ENCODE assay signal across 12 mouse cellular contexts in the genomic region with DNA sequence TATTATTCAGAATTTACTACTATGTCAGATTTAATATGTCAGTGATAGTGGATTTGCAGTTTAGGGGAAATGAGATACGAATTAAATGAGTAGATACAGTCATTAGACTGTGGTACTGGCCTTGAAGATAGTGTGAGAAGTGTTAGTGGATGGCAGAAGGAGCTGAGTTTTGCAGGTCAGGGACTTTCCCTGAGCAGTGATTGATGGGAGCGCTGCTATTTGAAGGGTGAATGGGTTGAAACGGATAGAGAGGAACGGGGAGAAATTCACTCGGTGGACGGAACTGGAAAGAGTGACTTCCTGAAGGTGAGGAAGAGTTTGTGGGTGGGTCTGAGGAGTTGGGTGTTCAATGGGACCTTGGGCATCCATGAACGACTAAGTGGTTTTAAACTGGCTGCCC. TPM values are rescaled to one million over a fixed set of nuclear protein-coding genes. Genes with fewer than 3 reads are reported as not detected.
A peak's percentile ranks its signal among the peaks of the same experiment; 100 is the strongest.
DNase-seq lines count a peak whose midpoint lies in the region; ATAC-seq and TF ChIP-seq lines count a peak whose summit lies in the region.
"Had no signal": no experiment of that assay in that cellular context is flagged by ENCODE, and none has a peak within 500 bp of the region (broad histone marks: within the 10 kb centered on the region; RNA-seq: fewer than 3 reads in every experiment).

No protein-coding gene starts in this region.

- TF ChIP-seq EP300 in liver, embryonic 14.5 days (IDR thresholded peaks at IDR 0.05; ENCODE audit: low read depth) = no peak

- TF ChIP-seq CTCF in intestine, postnatal 0 days (IDR thresholded peaks at IDR 0.05; ENCODE audit: low read depth) = no peak
- no peak for TF ChIP-seq CTCF in E14TG2a.4 (conservative IDR thresholded peaks at IDR 0.05; ENCODE audit: low read length)
- no peak for TF ChIP-seq CTCF in liver, embryonic 14.5 days (IDR thresholded peaks at IDR 0.05; ENCODE audit: low read depth)

- no peak overlapping the region for H3K4me3 ChIP-seq in embryonic facial prominence, embryonic 14.5 days (ENCODE audit: low read depth, low read length)
- no peak overlapping the region for H3K4me3 ChIP-seq in embryonic facial prominence, embryonic 10.5 days
- H3K4me3 ChIP-seq in intestine, embryonic 14.5 days (ENCODE audit: low read depth, low read length) = no peak overlapping the region
- no peak overlapping the region for H3K4me3 ChIP-seq in intestine, postnatal 0 days (ENCODE audit: low read depth, low read length)
- H3K4me3 ChIP-seq in E14TG2a.4 (replicated peaks; ENCODE audit: low read length) = 0 out of 2 replicates have a peak overlapping the region, but pooled peaks have one; percentile 50
- no peak overlapping the region for H3K4me3 ChIP-seq in liver, embryonic 14.5 days (ENCODE audit: insufficient read depth in 1 of 2, low read depth in 2 of 2, low read length in 2 of 2)
- H3K4me3 ChIP-seq in midbrain, embryonic 13.5 days (replicated peaks) = no peak overlapping the region

- 53% methylated on average over 7 of the region's 7 CpGs for WGBS in embryonic facial prominence, embryonic 14.5 days
- 58% methylated on average over 7 of the region's 7 CpGs for WGBS in embryonic facial prominence, embryonic 10.5 days
- 43% methylated on average over 7 of the region's 7 CpGs for WGBS in intestine, embryonic 14.5 days
- 45% methylated on average over 7 of the region's 7 CpGs for WGBS in intestine, postnatal 0 days
- WGBS in liver, embryonic 14.5 days (ENCODE audit: insufficient replicate concordance) = 30% methylated on average over 7 of the region's 7 CpGs
- 58% methylated on average over 7 of the region's 7 CpGs for WGBS in midbrain, embryonic 13.5 days

- no peaks in the 10 kb centered on the region for H3K27me3 ChIP-seq in embryonic facial prominence, embryonic 14.5 days (replicated peaks; ENCODE audit: control insufficient read depth, insufficient read depth, low read length)
- H3K27me3 ChIP-seq in embryonic facial prominence, embryonic 10.5 days (replicated peaks; ENCODE audit: low read depth, poor library complexity, severe bottlenecking) = 0 out of 2 replicates have a peak, but pooled peaks cover 3% of the 10 kb centered on the region
- no peaks in the 10 kb centered on the region for H3K27me3 ChIP-seq in intestine, embryonic 14.5 days (replicated peaks; ENCODE audit: control insufficient read depth, insufficient read depth, low read length)
- H3K27me3 ChIP-seq in intestine, postnatal 0 days (replicated peaks; ENCODE audit: control insufficient read depth, insufficient read depth, low read length) = no peaks in the 10 kb centered on the region
- peaks cover 13% of the 10 kb centered on the region for H3K27me3 ChIP-seq in E14TG2a.4 (ENCODE audit: insufficient read depth, low read length)
- no peaks in the 10 kb centered on the region for H3K27me3 ChIP-seq in liver, embryonic 14.5 days (ENCODE audit: control insufficient read depth, insufficient read depth, low read length)
- no peaks in the 10 kb centered on the region for H3K27me3 ChIP-seq in midbrain, embryonic 13.5 days
- H3K27me3 ChIP-seq: embryonic facial prominence, embryonic 12.5 days; forebrain, embryonic 15.5 days had no signal

- H3K9ac ChIP-seq in embryonic facial prominence, embryonic 14.5 days (ENCODE audit: low read depth, low read length) = no peak overlapping the region
- H3K9ac ChIP-seq in intestine, embryonic 14.5 days (ENCODE audit: low read length) = no peak overlapping the region
- no peak overlapping the region for H3K9ac ChIP-seq in intestine, postnatal 0 days (ENCODE audit: low read depth, low read length)
- H3K9ac ChIP-seq in liver, embryonic 14.5 days (replicated peaks) = no peak overlapping the region
- no peak overlapping the region for H3K9ac ChIP-seq in midbrain, embryonic 13.5 days (replicated peaks)

- ATAC-seq in embryonic facial prominence, embryonic 14.5 days (ENCODE audit: low read depth) = no peak
- ATAC-seq in intestine, embryonic 14.5 days (replicated peaks; ENCODE audit: low FRiP score, low TSS enrichment, low read depth) = no peak
- no peak for ATAC-seq in intestine, postnatal 0 days
- no peak for ATAC-seq in liver, embryonic 14.5 days (ENCODE audit: insufficient read depth)
- ATAC-seq in midbrain, embryonic 13.5 days = no peak

- peaks cover 5% of the 10 kb centered on the region; the same call in 1 of the 2 replicates for H3K4me1 ChIP-seq in embryonic facial prominence, embryonic 14.5 days (ENCODE audit: control insufficient read depth, insufficient read depth, low read length)
- H3K4me1 ChIP-seq in embryonic facial prominence, embryonic 10.5 days = peaks cover 9% of the 10 kb centered on the region
- no peaks in the 10 kb centered on the region; the same call in 1 of the 2 replicates for H3K4me1 ChIP-seq in intestine, embryonic 14.5 days (replicated peaks; ENCODE audit: control insufficient read depth, insufficient read depth, low read length)
- no peaks in the 10 kb centered on the region for H3K4me1 ChIP-seq in intestine, postnatal 0 days (replicated peaks; ENCODE audit: control insufficient read depth, insufficient read depth, low read length)
- H3K4me1 ChIP-seq in E14TG2a.4 (replicated peaks; ENCODE audit: low read depth, low read length) = peaks cover 36% of the 10 kb centered on the region
- peaks cover 0 to 6% of the 10 kb centered on the region in 2 experiments; a peak in 2 of 4 replicates for H3K4me1 ChIP-seq in liver, embryonic 14.5 days (replicated peaks; ENCODE audit: control insufficient read depth in 2 of 2, insufficient read depth in 2 of 2, low read length in 1 of 2)
- no peaks in the 10 kb centered on the region for H3K4me1 ChIP-seq in midbrain, embryonic 13.5 days (replicated peaks)
- H3K4me1 ChIP-seq: hindbrain, embryonic 13.5 days had no signal

- no peaks in the 10 kb centered on the region for H3K36me3 ChIP-seq in embryonic facial prominence, embryonic 14.5 days (ENCODE audit: control insufficient read depth, insufficient read depth, low read length)
- H3K36me3 ChIP-seq in embryonic facial prominence, embryonic 10.5 days (replicated peaks) = no peaks in the 10 kb centered on the region
- H3K36me3 ChIP-seq in intestine, embryonic 14.5 days (ENCODE audit: control insufficient read depth, insufficient read depth, low read length) = no peaks in the 10 kb centered on the region
- H3K36me3 ChIP-seq in intestine, postnatal 0 days (ENCODE audit: control insufficient read depth, insufficient read depth) = no peaks in the 10 kb centered on the region
- H3K36me3 ChIP-seq in E14TG2a.4 (ENCODE audit: insufficient read depth, low read length) = no peaks in the 10 kb centered on the region
- no peaks in the 10 kb centered on the region for H3K36me3 ChIP-seq in liver, embryonic 14.5 days (replicated peaks; ENCODE audit: control insufficient read depth, insufficient read depth, low read depth)
- no peaks in the 10 kb centered on the region for H3K36me3 ChIP-seq in midbrain, embryonic 13.5 days
- H3K36me3 ChIP-seq: embryonic facial prominence, embryonic 12.5 days; forebrain, embryonic 15.5 days; hindbrain, embryonic 13.5 days had no signal

- H3K27ac ChIP-seq in embryonic facial prominence, embryonic 14.5 days (replicated peaks; ENCODE audit: low read depth, low read length) = no peak overlapping the region
- no peak overlapping the region for H3K27ac ChIP-seq in embryonic facial prominence, embryonic 10.5 days (replicated peaks)
- H3K27ac ChIP-seq in intestine, embryonic 14.5 days (ENCODE audit: low read depth) = no peak overlapping the region
- no peak overlapping the region for H3K27ac ChIP-seq in intestine, postnatal 0 days (ENCODE audit: low read depth, low read length)
- H3K27ac ChIP-seq in liver, embryonic 14.5 days = no peak overlapping the region
- H3K27ac ChIP-seq in midbrain, embryonic 13.5 days = no peak overlapping the region
- H3K27ac ChIP-seq: embryonic facial prominence, embryonic 12.5 days; forebrain, embryonic 15.5 days; hindbrain, embryonic 13.5 days had no signal

- no peak for DNase-seq in embryonic facial prominence, embryonic 14.5 days (ENCODE audit: low spot score)
- DNase-seq in embryonic facial prominence, embryonic 10.5 days (ENCODE audit: low spot score) = no peak
- no peak for DNase-seq in intestine, embryonic 14.5 days (ENCODE audit: low spot score)
- DNase-seq in liver, embryonic 14.5 days (ENCODE audit: low read depth in 3 of 3, low spot score in 3 of 3) = no peak
- DNase-seq in right cerebral cortex, adult 2 months (ENCODE audit: low spot score in 2 of 2) = no peak

- 0 out of 2 replicates have a peak overlapping the region, but pooled peaks have one; percentile 74 for H3K4me2 ChIP-seq in embryonic facial prominence, embryonic 14.5 days (ENCODE audit: low read depth, low read length)
- H3K4me2 ChIP-seq in intestine, embryonic 14.5 days (ENCODE audit: low read length) = peak overlapping the region; percentile 76; the same call in 1 of the 2 replicates
- H3K4me2 ChIP-seq in intestine, postnatal 0 days (replicated peaks; ENCODE audit: low read depth) = no peak overlapping the region
- peak overlapping the region; percentile 70 for H3K4me2 ChIP-seq in liver, embryonic 14.5 days (ENCODE audit: low read depth)
- no peak overlapping the region for H3K4me2 ChIP-seq in midbrain, embryonic 13.5 days (replicated peaks)

- H3K9me3 ChIP-seq in embryonic facial prominence, embryonic 14.5 days (ENCODE audit: control insufficient read depth, low read length) = no peaks in the 10 kb centered on the region
- H3K9me3 ChIP-seq in embryonic facial prominence, embryonic 10.5 days = no peaks in the 10 kb centered on the region
- no peaks in the 10 kb centered on the region for H3K9me3 ChIP-seq in intestine, embryonic 14.5 days (ENCODE audit: control insufficient read depth, low read length)
- no peaks in the 10 kb centered on the region for H3K9me3 ChIP-seq in intestine, postnatal 0 days (ENCODE audit: control insufficient read depth)
- H3K9me3 ChIP-seq in E14TG2a.4 (ENCODE audit: low read length) = no peaks in the 10 kb centered on the region
- no peaks in the 10 kb centered on the region for H3K9me3 ChIP-seq in liver, embryonic 14.5 days (ENCODE audit: control insufficient read depth, low read length)
- no peaks in the 10 kb centered on the region for H3K9me3 ChIP-seq in midbrain, embryonic 13.5 days
- H3K9me3 ChIP-seq: embryonic facial prominence, embryonic 12.5 days; forebrain, embryonic 15.5 days; hindbrain, embryonic 13.5 days had no signal

RNA-seq across cellular contexts. Expression of gene Ahctf1, which starts 43.7 kb away (rescaled TPM):
- 27.3 and 27.9 TPM in 2 replicates for polyA plus RNA-seq in embryonic facial prominence, embryonic 14.5 days (2014; fragmentation: Nextera tagmentation; extraction: Ambion mirVana)
- polyA plus RNA-seq in embryonic facial prominence, embryonic 10.5 days (2016; fragmentation: Nextera tagmentation; extraction: Ambion mirVana) = 30.8 and 35.3 TPM in 2 replicates
- polyA plus RNA-seq in intestine, embryonic 14.5 days (2014; fragmentation: Nextera tagmentation; extraction: Ambion mirVana) = 33.1 and 35.1 TPM in 2 replicates
- polyA plus RNA-seq in intestine, postnatal 0 days (2015; fragmentation: Nextera tagmentation; extraction: Ambion mirVana) = 8.8 and 9.4 TPM in 2 replicates
- polyA plus RNA-seq in liver, embryonic 14.5 days (2012; rRNA removed) = 19.1 and 25.5 TPM in 2 replicates
- 19.2 and 26.5 TPM in 2 replicates for polyA plus RNA-seq in liver, embryonic 14.5 days (2014; fragmentation: Nextera tagmentation; extraction: Ambion mirVana)
- polyA plus RNA-seq in midbrain, embryonic 13.5 days (2015; fragmentation: Nextera tagmentation; extraction: Ambion mirVana) = 21.7 and 21.9 TPM in 2 replicates

RNA-seq across cellular contexts. Expression of gene Gm10518, which starts 44.0 kb away (rescaled TPM):
- not detected in 2 replicates for polyA plus RNA-seq in embryonic facial prominence, embryonic 14.5 days (2014; fragmentation: Nextera tagmentation; extraction: Ambion mirVana)
- polyA plus RNA-seq in embryonic facial prominence, embryonic 10.5 days (2016; fragmentation: Nextera tagmentation; extraction: Ambion mirVana) = 0.14 and 0.17 TPM in 2 replicates
- polyA plus RNA-seq in intestine, embryonic 14.5 days (2014; fragmentation: Nextera tagmentation; extraction: Ambion mirVana) = 0.17 and 0.28 TPM in 2 replicates
- not detected in 2 replicates for polyA plus RNA-seq in intestine, postnatal 0 days (2015; fragmentation: Nextera tagmentation; extraction: Ambion mirVana)
- polyA plus RNA-seq in liver, embryonic 14.5 days (2012; rRNA removed) = not detected in 2 replicates
- 0.29 and 0.37 TPM in 2 replicates for polyA plus RNA-seq in liver, embryonic 14.5 days (2014; fragmentation: Nextera tagmentation; extraction: Ambion mirVana)
- polyA plus RNA-seq in midbrain, embryonic 13.5 days (2015; fragmentation: Nextera tagmentation; extraction: Ambion mirVana) = 0.22 TPM in 1 of 2 replicates, not detected in the other
- polyA plus RNA-seq: embryonic facial prominence, embryonic 12.5 days; forebrain, embryonic 15.5 days; hindbrain, embryonic 13.5 days; urinary bladder, adult 2 months had no signal

Comparison
In these comparisons a context has a peak if more than half of its experiments do, and no peak if none do; other contexts are left out.
1. H3K4me2 ChIP-seq: peak in embryonic facial prominence, embryonic 14.5 days (single experiment), intestine, embryonic 14.5 days (single experiment) and liver, embryonic 14.5 days (single experiment); none in intestine, postnatal 0 days (single experiment) and midbrain, embryonic 13.5 days (single experiment).